In the genomic region with DNA sequence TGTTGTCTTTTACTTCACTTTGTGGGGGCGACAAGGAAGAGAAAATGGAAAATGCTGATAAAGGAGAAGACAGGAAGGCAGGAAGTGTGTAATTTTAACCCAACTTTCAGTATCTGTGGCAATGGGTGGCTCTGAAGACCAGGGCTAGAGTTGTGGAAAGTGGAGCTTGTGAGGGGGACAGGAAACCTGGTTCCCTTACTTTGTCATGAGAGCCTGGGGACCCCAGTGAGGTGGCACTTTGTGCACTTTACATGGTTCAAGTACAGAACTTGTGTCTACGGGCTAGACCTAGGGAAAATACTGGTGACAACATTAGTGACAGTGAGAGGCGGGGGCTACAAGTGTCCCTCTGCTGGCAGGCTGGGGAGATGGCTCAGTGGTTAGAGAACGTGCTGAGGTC, we compare ENCODE assay signal across 9 mouse cellular contexts. TPM values are rescaled to one million over a fixed set of nuclear protein-coding genes. Genes with fewer than 3 reads are reported as not detected.
DNase-seq lines count a peak whose midpoint lies in the region; ATAC-seq and TF ChIP-seq lines count a peak whose summit lies in the region.
"Had no signal": no experiment of that assay in that cellular context is flagged by ENCODE, and none has a peak within 500 bp of the region (broad histone marks: within the 10 kb centered on the region; RNA-seq: fewer than 3 reads in every experiment).

No protein-coding gene starts in this region.

- peaks cover 21% of the 10 kb centered on the region for H3K4me1 ChIP-seq in forebrain, postnatal 0 days (ENCODE audit: insufficient read depth)
- H3K4me1 ChIP-seq in midbrain, postnatal 0 days (ENCODE audit: insufficient read depth, low read length) = peaks cover 15% of the 10 kb centered on the region

- H3K27me3 ChIP-seq in forebrain, postnatal 0 days (ENCODE audit: insufficient read depth, low read length) = no peaks in the 10 kb centered on the region
- H3K27me3 ChIP-seq in midbrain, postnatal 0 days (ENCODE audit: insufficient read depth, low read length) = no peaks in the 10 kb centered on the region

- H3K27ac ChIP-seq in layer of hippocampus, adult 2 months = peak overlapping the region; percentile 82; the same call in 1 of the 2 replicates
- H3K27ac ChIP-seq in forebrain, postnatal 0 days (ENCODE audit: low read depth, low read length) = peak overlapping the region; percentile 90
- 0 out of 2 replicates have a peak overlapping the region, but pooled peaks have one; percentile 91 for H3K27ac ChIP-seq in midbrain, postnatal 0 days (ENCODE audit: low read depth, low read length)

- DNase-seq in layer of hippocampus, adult 2 months (ENCODE audit: low spot score in 2 of 2) = no peak
- DNase-seq in layer of hippocampus, postnatal 14 days (ENCODE audit: low spot score in 2 of 2) = no peak
- no peak for DNase-seq in forebrain, postnatal 0 days
- no peak for DNase-seq in midbrain, postnatal 0 days (ENCODE audit: low spot score)
- no peak for DNase-seq in ovary, postnatal 36 days (ENCODE audit: low spot score)
- no peak for DNase-seq in right cerebral cortex, adult 18-20 months
- DNase-seq: thymus, postnatal 36 days had no signal

- H3K9ac ChIP-seq in forebrain, postnatal 0 days = no peak overlapping the region
- H3K9ac ChIP-seq in midbrain, postnatal 0 days (replicated peaks; ENCODE audit: low read length, poor library complexity, severe bottlenecking) = no peak overlapping the region

- H3K4me2 ChIP-seq in forebrain, postnatal 0 days (ENCODE audit: low read depth) = no peak overlapping the region
- no peak overlapping the region for H3K4me2 ChIP-seq in midbrain, postnatal 0 days (ENCODE audit: low read depth, low read length, poor library complexity, severe bottlenecking)

- no peaks in the 10 kb centered on the region for H3K9me3 ChIP-seq in forebrain, postnatal 0 days (ENCODE audit: low read length)
- no peaks in the 10 kb centered on the region for H3K9me3 ChIP-seq in midbrain, postnatal 0 days (ENCODE audit: low read length)

- 0 out of 2 replicates have a peak, but pooled peaks have one; percentile 7 for TF ChIP-seq CTCF in layer of hippocampus, adult 2 months (conservative IDR thresholded peaks at IDR 0.05)
- TF ChIP-seq CTCF in forebrain, postnatal 0 days (IDR thresholded peaks at IDR 0.05; ENCODE audit: low read depth) = no peak
- TF ChIP-seq CTCF in midbrain, postnatal 0 days (IDR thresholded peaks at IDR 0.05) = no peak

- 68% methylated on average over 4 of the region's 4 CpGs for WGBS in forebrain, postnatal 0 days
- WGBS in midbrain, postnatal 0 days = 73% methylated on average over 4 of the region's 4 CpGs

- peaks cover 47% of the 10 kb centered on the region for H3K36me3 ChIP-seq in forebrain, postnatal 0 days (ENCODE audit: insufficient read depth)
- peaks cover 35% of the 10 kb centered on the region for H3K36me3 ChIP-seq in midbrain, postnatal 0 days (ENCODE audit: insufficient read depth, low read length)

- ATAC-seq in activated CD4-positive, CD25-positive, alpha-beta regulatory T cell, adult 4 months = peak; percentile 50
- no peak for ATAC-seq in forebrain, postnatal 0 days
- ATAC-seq in midbrain, postnatal 0 days (ENCODE audit: low FRiP score) = no peak
- ATAC-seq in erythroid progenitor cell, adult 5-6 weeks (replicated peaks; ENCODE audit: low FRiP score, poor library complexity, severe bottlenecking) = no peak

- no peak overlapping the region for H3K4me3 ChIP-seq in layer of hippocampus, adult 2 months
- H3K4me3 ChIP-seq in forebrain, postnatal 0 days (ENCODE audit: low read depth, low read length) = no peak overlapping the region
- H3K4me3 ChIP-seq in midbrain, postnatal 0 days (ENCODE audit: low read depth, low read length) = no peak overlapping the region

RNA-seq across cellular contexts. Expression of a gene that starts 8.8 kb away (rescaled TPM):
- total RNA-seq in layer of hippocampus, adult 2 months (2021) = 10 to 100 TPM; 39.3 to 44.1 TPM
- total RNA-seq in layer of hippocampus, postnatal 14 days (2021) = 10 to 100 TPM; 43.7 to 44.5 TPM
- 10 to 100 TPM in 1 of 2 experiments, 1 to 10 TPM in 1; 7.5 to 12.8 TPM for polyA plus RNA-seq in activated CD4-positive, CD25-positive, alpha-beta regulatory T cell, adult 4 months (2017; shearing (Covaris generic))
- 93.5 and 135 TPM in 2 replicates for total RNA-seq in forebrain, postnatal 0 days (2014; rRNA removed)
- polyA plus RNA-seq in forebrain, postnatal 0 days (2015; fragmentation: Nextera tagmentation; extraction: Ambion mirVana) = 51.8 and 60.1 TPM in 2 replicates
- total RNA-seq in midbrain, postnatal 0 days (2014; rRNA removed) = 52.5 and 62.7 TPM in 2 replicates
- polyA plus RNA-seq in midbrain, postnatal 0 days (2015; fragmentation: Nextera tagmentation; extraction: Ambion mirVana) = 37.3 and 41.2 TPM in 2 replicates
- total RNA-seq in erythroid progenitor cell, adult 5-6 weeks (2015; ENCODE audit: low replicate concordance) = 12.6 and 13.4 TPM in 2 replicates
- 8.6 and 18.6 TPM in 2 replicates for total RNA-seq in erythroid progenitor cell, adult 5-6 weeks (2017; ENCODE audit: low replicate concordance)

RNA-seq across cellular contexts. Expression of a gene that starts 57.9 kb away (rescaled TPM):
- total RNA-seq in layer of hippocampus, adult 2 months (2021) = 10 to 100 TPM; 78.9 to 80.6 TPM
- 100 to 1,000 TPM; 101 TPM for total RNA-seq in layer of hippocampus, postnatal 14 days (2021)
- 100 to 1,000 TPM; 162 to 218 TPM for polyA plus RNA-seq in activated CD4-positive, CD25-positive, alpha-beta regulatory T cell, adult 4 months (2017; shearing (Covaris generic))
- 27.5 and 34.4 TPM in 2 replicates for total RNA-seq in forebrain, postnatal 0 days (2014; rRNA removed)
- polyA plus RNA-seq in forebrain, postnatal 0 days (2015; fragmentation: Nextera tagmentation; extraction: Ambion mirVana) = 84.1 and 109 TPM in 2 replicates
- total RNA-seq in midbrain, postnatal 0 days (2014; rRNA removed) = 24.7 and 27.5 TPM in 2 replicates
- polyA plus RNA-seq in midbrain, postnatal 0 days (2015; fragmentation: Nextera tagmentation; extraction: Ambion mirVana) = 70.9 and 86.9 TPM in 2 replicates
- 153 and 197 TPM in 2 replicates for total RNA-seq in erythroid progenitor cell, adult 5-6 weeks (2015; ENCODE audit: low replicate concordance)
- 541 and 717 TPM in 2 replicates for total RNA-seq in erythroid progenitor cell, adult 5-6 weeks (2017; ENCODE audit: low replicate concordance)
